Mouse (Mus musculus) cerebellum, postnatal 4 days (tissue): ENCODE measurements at regions not wholly inside any gene's neighbourhood (a gene's known extent, or its start where the extent isn't known, plus 50 kb on each side); places are given as distances from the start of the nearest gene placed in this dataset.

ENCODE experiments used
- DNase-seq, 2 experiments: peaks; one replicate each; pipeline ENCODE4 v3.0.0; 2022; ENCODE audit warnings: low spot score in 2 of 2, mixed read lengths in 1 of 2

DNA sequence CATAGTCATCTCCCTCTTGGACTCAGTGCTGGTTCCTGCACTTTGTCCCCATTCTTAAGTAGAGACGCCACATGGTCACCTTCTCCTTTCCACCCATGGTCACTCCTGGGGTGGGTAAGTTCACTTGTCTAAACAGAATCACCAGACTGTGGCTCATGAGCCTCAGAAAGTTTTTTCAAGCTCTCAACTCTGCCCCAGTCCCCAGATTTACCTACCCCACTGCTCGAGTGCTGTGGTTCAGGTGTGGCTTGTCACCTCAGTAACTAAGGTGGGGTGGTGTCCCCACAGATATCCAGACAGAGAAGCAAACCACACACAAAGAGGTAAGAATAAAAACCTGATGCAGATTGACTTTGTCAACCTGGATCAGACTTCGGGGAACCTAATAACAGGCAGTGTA lies 87.6 kb downstream of the Rpl10-ps3 start:
- no peak for DNase-seq

DNA sequence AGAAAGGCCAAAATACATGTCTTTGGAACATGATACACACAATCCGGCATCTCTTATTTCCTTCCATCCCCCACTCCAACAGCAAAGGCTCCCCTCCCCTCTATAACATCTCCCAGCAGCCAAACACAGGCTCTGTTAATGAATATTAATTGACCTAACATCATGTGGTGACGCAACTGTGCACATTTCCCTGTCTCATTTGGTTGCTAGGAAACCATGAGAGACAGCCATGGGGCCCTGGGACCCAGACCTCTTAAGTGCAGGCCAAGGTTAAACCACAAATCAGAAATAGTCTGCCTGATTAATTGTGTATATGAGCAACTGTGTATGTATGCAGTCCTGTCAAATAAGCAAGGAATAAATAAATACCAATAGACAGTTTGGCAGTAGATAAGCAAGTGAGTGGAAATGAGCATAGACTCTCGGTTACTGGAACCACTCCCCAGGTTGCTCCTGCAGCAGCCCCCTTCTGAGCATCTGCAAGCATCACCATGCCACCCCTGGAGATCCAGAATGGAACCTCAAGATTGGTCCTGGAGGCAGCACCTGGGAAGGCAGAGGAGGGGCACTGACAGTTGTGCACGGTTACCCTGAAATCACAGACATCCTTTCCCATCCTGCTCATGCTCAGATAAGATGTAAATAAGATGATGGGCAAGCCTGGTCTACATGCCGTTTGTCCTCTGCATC lies 99.6 kb downstream of the Rpl10-ps3 start:
- no peak for DNase-seq

GRCm38 (mm10) chr9:50240923-50241322 lies 103.8 kb downstream of the Rpl10-ps3 start:
- DNase-seq, result no peak

DNA sequence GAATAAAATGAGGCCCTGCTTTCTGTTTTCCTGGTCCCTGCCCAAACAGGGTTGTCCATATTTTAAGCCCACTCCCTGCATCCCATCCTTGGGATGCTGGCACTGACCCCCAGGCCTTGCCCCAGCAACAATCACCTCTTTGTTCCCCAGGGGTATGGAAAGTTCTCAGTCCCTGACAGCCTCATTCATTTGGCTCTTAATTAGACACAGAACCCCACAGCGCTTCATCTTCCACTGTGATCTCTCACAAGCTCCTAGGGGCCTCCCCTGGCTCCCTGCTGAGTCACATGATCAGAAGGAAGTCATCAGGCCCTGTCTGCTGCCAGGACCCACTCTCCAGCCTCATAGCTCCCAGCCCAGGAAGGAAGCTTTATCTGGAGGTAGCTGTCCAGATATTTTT lies 108.9 kb downstream of the Rpl10-ps3 start:
- DNase-seq, result no peak

GRCm38 (mm10) chr9:50234655-50235054 lies 110.1 kb downstream of the Rpl10-ps3 start:
- no peak for DNase-seq

DNA sequence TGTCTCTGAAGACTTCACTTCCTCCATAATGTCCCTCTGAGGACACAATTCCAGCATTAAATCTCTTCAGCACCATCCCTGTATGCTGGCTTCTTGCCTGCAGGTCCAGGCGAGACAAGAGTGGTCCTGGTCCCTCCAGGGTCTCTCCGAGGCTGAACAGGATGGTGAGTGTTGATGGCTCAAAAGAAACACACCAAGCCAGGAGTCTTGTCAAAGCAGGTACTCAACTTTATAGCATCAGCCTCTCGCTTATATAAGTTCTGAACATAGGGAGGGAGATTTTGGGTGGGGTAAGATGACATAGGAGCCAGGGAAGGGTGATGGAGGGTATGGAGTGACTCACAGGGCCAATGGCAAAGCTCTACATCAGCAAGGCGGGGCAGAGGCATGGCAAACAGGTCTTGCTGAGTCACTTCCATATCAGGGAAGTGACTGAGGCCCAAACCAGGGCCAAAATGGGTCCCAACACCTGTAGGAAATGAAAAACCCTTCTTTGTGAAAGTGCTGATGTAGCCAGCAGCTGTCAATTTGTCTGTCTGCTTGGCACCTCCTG lies 111.7 kb downstream of the Rpl10-ps3 start:
- no peak for DNase-seq

DNA sequence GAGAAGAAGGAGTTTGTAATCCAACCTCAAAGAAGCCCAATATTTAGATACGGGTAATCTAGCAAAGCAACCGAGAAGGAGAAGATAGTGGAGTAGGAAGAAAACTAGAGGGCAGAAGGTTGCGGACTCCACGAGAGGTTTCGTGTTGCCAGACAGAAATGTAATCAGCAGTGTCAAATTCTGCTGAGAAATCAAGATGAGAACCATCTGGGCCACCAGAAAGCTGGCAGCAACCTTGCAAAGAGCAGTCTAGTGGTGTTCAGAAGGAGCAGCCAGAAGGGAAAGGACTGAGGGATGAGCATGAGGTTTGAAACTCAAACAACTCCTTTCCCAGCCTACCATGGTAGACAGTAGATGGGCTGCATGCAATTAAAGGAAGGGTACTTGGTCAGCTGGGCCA lies 134.3 kb downstream of the Rpl10-ps3 start:
- no peak for DNase-seq

- no peak for DNase-seq
These were observed 145.1 kb downstream of the Rpl10-ps3 start for GRCm38 (mm10) chr9:50199422-50200218.

- no peak for DNase-seq
These were observed 152.2 kb downstream of the Rpl10-ps3 start for GRCm38 (mm10) chr9:50192400-50193110.

DNA sequence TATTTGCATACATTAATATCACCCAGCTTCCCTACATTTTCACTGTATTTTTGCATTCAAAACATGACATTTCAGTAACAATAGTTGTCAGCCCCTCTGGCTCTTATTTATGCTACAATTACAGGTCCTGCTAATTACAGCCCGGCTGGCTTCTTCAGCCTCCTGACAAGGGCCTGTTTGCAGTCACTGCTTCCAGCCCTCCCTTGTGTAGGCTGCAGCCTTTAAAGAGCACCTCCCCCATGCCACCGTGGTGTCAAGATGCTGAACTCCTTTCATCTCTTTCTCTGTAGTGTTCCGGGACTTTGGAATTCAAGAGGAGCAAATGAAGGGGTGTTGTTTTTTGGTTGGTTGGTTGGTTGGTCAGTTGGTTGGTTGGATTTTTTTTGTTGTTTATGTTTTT lies 153.6 kb downstream of the Rpl10-ps3 start:
- DNase-seq, result no peak

GRCm38 (mm10) chr9:50188576-50189070 lies 156.1 kb downstream of the Rpl10-ps3 start:
- DNase-seq, result no peak

GRCm38 (mm10) chr9:50181360-50181759 lies 163.4 kb downstream of the Rpl10-ps3 start:
- DNase-seq, result no peak

DNA sequence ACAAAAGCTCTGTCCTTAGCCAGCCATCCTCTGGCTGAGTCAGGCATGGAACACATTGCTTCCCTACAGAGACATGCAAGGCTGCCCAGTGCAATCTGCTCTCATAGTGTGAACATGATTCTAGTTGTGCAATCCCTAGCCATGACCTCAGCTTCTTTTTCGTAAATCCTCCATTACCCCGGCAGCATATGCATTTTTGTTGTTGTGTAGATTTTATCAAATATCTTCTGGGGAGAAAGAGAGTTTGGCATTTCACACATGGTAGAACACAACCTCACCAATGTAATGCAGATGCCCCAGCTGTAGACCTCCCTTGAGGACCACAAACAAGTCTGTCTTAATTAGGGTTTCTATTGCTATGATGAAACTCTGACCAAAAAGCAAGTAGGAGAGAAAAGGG lies 168.6 kb downstream of the Rpl10-ps3 start:
- no peak for DNase-seq

GRCm38 (mm10) chr9:50171826-50172464 lies 172.8 kb downstream of the Rpl10-ps3 start:
- DNase-seq, result peak in 1 of 2 experiments; percentile 71

DNA sequence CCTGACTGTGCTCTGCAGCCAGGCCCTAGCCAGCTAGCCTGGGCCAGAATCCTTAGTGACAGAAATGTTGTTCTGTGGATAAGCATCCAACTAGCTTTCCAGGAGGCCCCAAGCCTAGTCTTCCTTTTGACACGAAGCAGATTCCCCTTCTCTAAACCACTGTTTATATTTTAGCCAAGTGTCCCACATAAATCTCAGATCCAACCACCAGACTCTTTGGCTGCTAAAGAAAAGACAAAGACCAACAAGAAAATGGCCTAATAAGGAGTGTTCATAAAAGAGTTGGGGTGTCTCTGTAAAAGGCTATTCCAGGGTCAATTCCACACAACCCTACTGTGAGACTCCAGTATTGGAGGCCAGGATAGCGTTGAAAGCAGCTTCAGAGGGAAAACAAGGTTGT lies 173.6 kb downstream of the Rpl10-ps3 start:
- DNase-seq, result no peak

- no peak for DNase-seq
These were observed 174.1 kb downstream of the Rpl10-ps3 start for GRCm38 (mm10) chr9:50170637-50171036.

DNA sequence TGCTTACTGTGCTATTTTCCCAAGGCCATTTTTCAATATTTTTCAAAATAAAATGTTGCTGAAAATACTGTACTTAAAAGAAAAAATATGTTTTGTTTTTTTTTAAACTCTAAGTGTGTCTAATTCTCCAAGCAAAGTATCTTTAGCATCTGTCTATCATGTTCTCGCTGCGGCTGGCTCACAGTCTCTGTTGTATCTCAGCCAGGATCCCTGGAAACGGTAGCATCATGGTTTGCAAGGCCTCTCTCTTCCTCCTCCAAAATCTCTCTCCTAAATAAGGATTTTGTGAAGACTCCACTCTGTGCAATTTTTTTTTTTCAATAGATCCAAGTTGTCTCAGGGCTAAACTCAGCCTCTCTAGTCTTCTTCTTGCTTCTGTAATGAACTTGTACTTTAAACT lies 190.2 kb downstream of the Rpl10-ps3 start:
- DNase-seq, result no peak

DNA sequence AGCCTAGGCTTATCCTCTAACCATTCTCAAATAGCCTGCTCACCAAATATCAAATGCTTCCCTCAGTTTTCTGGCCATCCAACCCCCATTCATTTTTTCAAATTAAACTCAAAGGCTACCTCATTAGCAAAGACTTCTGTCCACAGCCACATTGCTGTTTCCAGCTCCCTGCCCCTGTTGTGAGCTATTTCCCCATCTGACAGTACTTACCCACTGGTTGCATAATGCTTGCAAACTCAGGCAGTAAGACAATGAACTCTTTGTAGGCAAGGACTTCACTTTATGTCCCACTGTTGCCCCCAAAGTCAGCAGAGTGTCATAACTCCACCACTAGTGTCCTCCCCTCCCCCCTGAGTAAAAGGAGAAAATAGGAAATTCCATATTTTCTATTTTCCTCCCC lies 194.7 kb downstream of the Rpl10-ps3 start:
- DNase-seq, result no peak

DNA sequence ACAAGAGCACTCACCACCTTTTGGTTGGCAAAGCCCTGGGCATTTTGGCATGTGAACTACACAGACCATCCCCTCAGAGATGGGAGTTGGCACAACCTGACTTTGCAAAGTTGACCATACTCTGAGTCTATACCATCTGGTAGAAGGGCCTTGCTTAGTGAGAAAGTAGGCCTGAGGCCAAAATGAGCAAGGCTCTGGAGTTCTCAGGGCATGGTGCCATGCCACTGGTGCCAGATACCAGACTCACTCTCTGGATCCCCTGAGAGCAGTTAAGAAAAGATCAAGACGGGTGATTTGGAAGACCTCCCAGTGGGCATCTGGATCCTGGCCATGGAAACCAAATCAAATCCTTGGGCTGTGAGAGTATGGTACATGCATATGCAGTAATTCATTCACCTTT lies 202.0 kb downstream of the Rpl10-ps3 start:
- DNase-seq, result peak; percentile 39 to 78

DNA sequence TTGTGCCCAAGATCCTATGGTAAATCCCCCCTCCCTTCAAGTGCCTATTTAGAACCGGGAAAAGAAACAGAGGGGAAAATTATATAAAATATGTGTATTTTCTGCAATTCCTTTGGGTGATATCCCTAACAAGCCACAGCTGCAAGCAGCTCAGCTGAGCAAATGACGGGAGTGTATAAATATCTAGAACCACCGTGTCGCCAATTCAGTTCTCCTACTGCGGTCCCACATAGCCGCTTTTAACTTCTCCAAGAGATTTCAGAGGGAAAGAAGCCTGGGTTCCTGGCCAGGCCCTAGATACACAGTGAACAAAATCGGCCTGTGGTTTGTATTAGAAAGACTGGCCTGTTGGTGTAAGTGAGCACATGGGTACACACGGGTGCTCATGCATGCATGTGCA lies 202.7 kb downstream of the Rpl10-ps3 start:
- DNase-seq, result no peak

- DNase-seq, result no peak
These were observed 203.6 kb downstream of the Rpl10-ps3 start for GRCm38 (mm10) chr9:50141176-50141575.
